Mouse (Mus musculus) kidney, postnatal 0 days (tissue): Measurements from ENCODE around the gene Stox1. TPM values are rescaled to one million over a fixed set of nuclear protein-coding genes. Genes with fewer than 3 reads are reported as not detected.

Source experiments
- ATAC-seq: fragments of 200-750 bp; cut with Nextera tagmentation; replicated peaks from 2 replicates; pipeline ENCODE4 v1.8.0; 2017; ENCODE audit warnings: low read depth, moderate number of reproducible peaks, moderate TSS enrichment, moderate library complexity; ENCODE audit not compliant: low FRiP score
- DNase-seq: peaks from one replicate; pipeline ENCODE4 v3.0.0-alpha.2; 2016; ENCODE audit warnings: low spot score
- H3K27ac ChIP-seq: fragments of 300-500 bp; sonication (generic); 2 replicates; pipeline ENCODE4 v1.5.1; 2014; ENCODE audit warnings: mild to moderate bottlenecking
- H3K27me3 ChIP-seq: fragments of 300-500 bp; sonication (generic); 2 replicates; pipeline ENCODE4 v1.6.1; 2014; ENCODE audit warnings: low read length, mixed read lengths; ENCODE audit not compliant: insufficient read depth
- H3K36me3 ChIP-seq: fragments of 300-500 bp; sonication (generic); 2 replicates; pipeline ENCODE4 v1.6.1; 2014; ENCODE audit warnings: low read length, mixed read lengths; ENCODE audit not compliant: insufficient read depth
- H3K4me1 ChIP-seq: fragments of 300-500 bp; sonication (generic); replicated peaks from 2 replicates; pipeline ENCODE4 v1.6.1; 2014; ENCODE audit warnings: antibody characterized with exemption, low read length, mixed read lengths; ENCODE audit not compliant: insufficient read depth
- H3K4me2 ChIP-seq: fragments of 300-500 bp; sonication (generic); 2 replicates; pipeline ENCODE4 v1.6.1; 2014; ENCODE audit warnings: mild to moderate bottlenecking, low read length, moderate library complexity, mixed read lengths
- H3K4me3 ChIP-seq: fragments of 300-500 bp; sonication (generic); replicated peaks from 2 replicates; pipeline ENCODE4 v1.5.1; 2014; ENCODE audit warnings: low read depth, low read length
- H3K9ac ChIP-seq: fragments of 300-500 bp; sonication (generic); 2 replicates; pipeline ENCODE4 v1.6.1; 2014; ENCODE audit warnings: low read depth, low read length
- H3K9me3 ChIP-seq: fragments of 300-500 bp; sonication (generic); replicated peaks from 2 replicates; pipeline ENCODE4 v1.6.1; 2016; ENCODE audit warnings: low read length, inconsistent platforms, mixed read lengths
- CTCF ChIP-seq: IDR thresholded peaks from 2 replicates; pipeline ENCODE4 v1.5.1; 2016; ENCODE audit warnings: antibody characterized with exemption, low read depth, mild to moderate bottlenecking, moderate library complexity
- WGBS: fragments of 180-500 bp; shearing (Covaris S2); extraction: QIAGEN DNeasy Blood & Tissue Kit; methylation state at CpG from one replicate; pipeline ENCODE4 v1.1.7; 2014; 5-methylcytosine and 5-hydroxymethylcytosine counted together
- polyA plus RNA-seq: library from polyadenylated mRNA; unstranded; fragments of >200 nt; fragmentation: Nextera tagmentation; extraction: Ambion mirVana; gene quantifications from 2 replicates; pipeline ENCODE4 v1.2.1, GENCODE M21; 2015

The Stox1 gene
- polyA plus RNA-seq, result 1.7 TPM in 2 replicates

DNA sequence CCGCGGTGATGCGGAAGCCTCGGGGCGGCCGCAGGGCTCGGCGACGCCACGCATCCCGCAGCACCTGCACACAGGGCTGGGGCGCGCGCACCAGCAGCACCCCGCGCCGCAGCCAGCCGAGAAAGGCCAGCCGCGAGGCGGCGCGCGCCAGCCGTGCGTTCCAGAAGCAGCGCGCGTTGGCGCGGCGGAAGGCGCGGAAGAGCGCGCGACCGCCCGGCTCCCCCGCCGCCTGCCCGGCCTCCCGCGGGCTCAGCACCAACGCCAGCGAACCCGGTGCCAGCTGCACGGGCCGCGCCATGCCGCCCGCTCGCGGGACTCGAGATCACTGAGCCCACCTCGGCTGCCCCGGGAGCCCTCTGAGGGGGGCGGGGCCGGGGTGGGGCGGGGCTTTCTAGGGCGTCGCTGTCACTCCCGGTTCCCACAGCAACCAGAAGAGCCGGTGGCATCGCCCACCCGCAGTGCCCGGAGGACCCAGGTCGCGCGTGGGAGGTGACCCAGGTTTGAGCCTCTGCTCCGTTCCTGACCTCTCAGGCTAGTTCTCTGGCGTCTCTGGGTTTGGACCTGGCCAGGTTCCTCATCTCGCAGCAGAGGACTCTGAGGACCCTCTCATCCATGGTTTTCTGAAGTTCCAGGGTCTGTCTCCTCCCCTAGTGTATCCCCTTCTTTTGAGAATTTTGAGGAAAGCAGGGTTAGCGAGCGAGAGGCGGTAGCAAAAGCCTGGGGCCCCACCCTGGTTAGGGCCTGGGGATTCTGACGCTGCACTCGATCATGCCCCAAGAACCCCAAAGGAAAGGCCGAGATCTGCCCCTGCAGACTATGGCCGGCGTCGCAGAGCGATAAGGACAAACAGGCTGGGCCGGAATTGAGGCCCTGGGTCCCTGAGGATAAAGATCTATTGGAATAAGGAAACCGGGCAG is at the start of gene Stox1:
Gene Stox1 (minus strand): TSS at position 358 of the 917 bp plus-strand sequence.
- TF ChIP-seq CTCF, result peak; percentile 33; the same call in 1 of the 2 replicates
- DNase-seq (peak; percentile 69), ATAC-seq (peak; percentile 82)
- Histone ChIP-seq H3K27ac (no peak within 1 kb of the TSS), H3K36me3 (no peaks in the 10 kb centered on the region), H3K9me3 (no peaks in the 10 kb centered on the region), H3K4me3 (peak within 1 kb of the TSS; percentile 82), H3K27me3 (no peaks in the 10 kb centered on the region; the same call in 1 of the 2 replicates), H3K9ac (peak within 1 kb of the TSS; percentile 65), H3K4me1 (no peaks in the 10 kb centered on the region), H3K4me2 (peak within 1 kb of the TSS; percentile 98)
- WGBS, result 1% methylated on average over 84 of the region's 85 CpGs

DNA sequence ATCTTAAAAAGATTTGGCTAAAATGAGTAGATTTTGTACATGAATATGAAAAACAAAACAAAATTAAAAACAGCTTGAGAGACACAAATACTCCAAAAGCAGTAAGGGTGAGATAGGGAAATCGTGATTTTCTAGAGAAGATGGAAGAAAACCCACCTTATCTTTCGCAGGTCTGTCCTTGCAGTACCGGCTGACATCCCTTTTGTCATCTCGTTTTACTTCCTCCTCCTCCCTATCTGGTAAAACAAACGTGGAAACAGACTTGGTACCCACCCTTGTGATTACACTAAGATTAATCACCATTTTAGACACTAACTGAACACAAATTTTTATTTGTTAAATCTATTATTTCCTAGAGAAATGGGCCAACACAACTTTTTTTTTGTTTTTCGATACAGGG is 24.9 kb upstream of the Stox1 start:
- Histone ChIP-seq H3K4me3 (no peak overlapping the region), H3K9ac (no peak overlapping the region), H3K4me2 (no peak overlapping the region), H3K4me1 (no peaks in the 10 kb centered on the region), H3K9me3 (no peaks in the 10 kb centered on the region), H3K27me3 (no peaks in the 10 kb centered on the region), H3K27ac (no peak overlapping the region), H3K36me3 (peaks cover 72% of the 10 kb centered on the region)
- 78% methylated on average over 6 of the region's 6 CpGs for WGBS
- ATAC-seq, result no peak
- DNase-seq, result no peak
- TF ChIP-seq CTCF, result no peak

DNA sequence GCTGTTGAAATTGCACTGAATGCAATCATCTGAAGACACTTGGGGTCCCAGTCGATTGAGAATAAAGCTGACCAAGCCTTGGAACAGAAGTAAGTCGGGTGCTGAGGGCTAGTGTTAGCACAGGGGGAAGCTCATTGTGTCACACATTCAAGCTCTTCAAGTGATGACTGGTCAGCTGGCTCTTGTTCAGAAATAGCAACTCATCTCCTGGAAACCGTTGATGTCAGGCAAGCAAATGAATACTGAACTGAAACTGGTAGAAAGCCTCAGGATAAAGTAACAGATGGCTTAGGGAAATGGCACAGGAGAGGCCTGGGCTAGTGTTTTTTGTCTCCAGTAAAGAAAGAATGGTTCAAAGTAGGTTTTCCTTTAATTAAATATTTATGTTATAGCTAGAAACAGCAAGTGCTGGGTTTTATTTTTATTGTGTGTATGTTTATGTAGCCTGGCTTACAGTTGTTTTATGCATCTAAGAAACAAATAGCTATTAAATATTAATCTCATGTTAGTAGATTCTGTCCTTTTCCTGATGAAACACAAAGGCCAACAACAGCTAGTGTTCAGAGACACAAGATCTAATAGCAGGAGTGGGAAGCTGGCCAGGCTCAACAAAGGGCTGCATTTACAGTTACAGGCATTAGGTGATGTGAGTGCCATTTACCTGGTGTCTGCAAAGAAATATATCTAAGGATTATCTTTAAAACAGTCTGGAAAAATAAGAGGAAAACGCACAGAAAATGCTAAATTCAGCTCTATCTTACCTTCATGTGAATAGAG is 14.2 kb upstream of the Stox1 start:
- DNase-seq, result no peak
- 90% methylated on average over 4 of the region's 4 CpGs for WGBS

DNA sequence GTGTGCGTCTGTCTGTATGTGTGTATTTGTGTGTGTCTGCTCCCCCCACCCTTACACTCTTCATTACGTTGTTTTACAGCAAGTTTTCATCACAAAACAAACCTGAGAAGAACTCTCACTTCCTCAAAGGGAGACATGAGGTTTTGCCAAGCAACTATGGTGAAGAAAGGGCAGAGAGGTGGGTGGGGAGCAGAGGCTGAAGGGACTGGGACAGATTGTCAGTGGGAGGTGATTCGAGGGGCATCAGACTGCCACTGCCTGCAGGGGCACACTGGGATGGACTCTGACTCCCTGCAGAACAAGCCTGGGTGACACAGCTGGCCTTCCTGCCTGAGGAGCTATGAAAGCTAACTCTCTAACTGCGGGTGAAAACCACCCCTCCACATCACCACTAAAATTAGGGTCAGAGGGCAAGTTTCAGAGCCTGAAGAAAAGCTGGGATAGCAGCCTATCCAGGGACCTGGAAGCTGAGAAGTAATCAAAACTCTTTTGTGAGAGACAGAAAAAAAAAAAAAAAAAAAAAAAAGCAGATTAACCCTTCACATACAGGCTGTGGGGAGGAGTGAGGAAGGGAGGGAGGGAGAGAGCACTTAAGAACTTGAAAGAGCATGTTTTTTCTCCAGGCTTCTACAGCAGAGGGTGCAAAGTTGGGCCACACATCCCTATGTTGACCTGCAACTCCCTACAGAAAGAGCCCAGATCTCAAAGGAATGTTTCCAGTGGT is 11.2 kb upstream of the Stox1 start:
- no peak for TF ChIP-seq CTCF
- Histone ChIP-seq H3K9ac (no peak overlapping the region), H3K9me3 (no peaks in the 10 kb centered on the region), H3K27me3 (no peaks in the 10 kb centered on the region), H3K4me1 (no peaks in the 10 kb centered on the region), H3K4me3 (no peak overlapping the region), H3K36me3 (peaks cover 12% of the 10 kb centered on the region), H3K4me2 (no peak overlapping the region), H3K27ac (no peak overlapping the region)
- ATAC-seq, result no peak
- 28% methylated on average over 4 of the region's 4 CpGs for WGBS
- no peak for DNase-seq

More for the DNA sequence above, 14.2 kb upstream of the Stox1 start:
- Histone ChIP-seq H3K4me3 (no peak overlapping the region), H3K4me1 (no peaks in the 10 kb centered on the region), H3K27ac (no peak overlapping the region), H3K9me3 (no peaks in the 10 kb centered on the region), H3K27me3 (no peaks in the 10 kb centered on the region), H3K36me3 (peaks cover 26% of the 10 kb centered on the region), H3K4me2 (no peak overlapping the region), H3K9ac (no peak overlapping the region)
- TF ChIP-seq CTCF, result no peak
- no peak for ATAC-seq

DNA sequence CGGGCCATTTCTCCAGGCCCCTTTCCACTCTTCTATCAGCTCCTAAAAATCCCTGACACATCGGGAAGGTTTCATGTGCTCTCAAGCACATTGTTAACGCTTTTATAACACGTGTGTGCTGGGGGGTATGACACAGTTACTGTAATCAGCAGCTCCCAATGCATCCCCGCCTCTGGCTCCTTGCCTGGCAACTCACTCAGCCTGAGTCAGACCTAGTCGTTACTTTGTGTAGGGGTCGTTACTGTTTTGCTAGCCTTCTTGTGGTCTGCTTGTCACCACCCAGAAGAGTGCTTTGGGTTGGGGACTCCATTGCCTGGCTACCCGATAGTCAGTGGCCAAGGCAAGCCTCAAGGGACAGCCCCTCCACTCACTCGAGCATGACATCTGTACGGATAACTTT is 4.9 kb upstream of the Stox1 start:
- Histone ChIP-seq H3K9me3 (no peaks in the 10 kb centered on the region), H3K27ac (no peak overlapping the region), H3K4me3 (no peak overlapping the region), H3K4me1 (no peaks in the 10 kb centered on the region), H3K4me2 (no peak overlapping the region), H3K9ac (no peak overlapping the region), H3K27me3 (no peaks in the 10 kb centered on the region), H3K36me3 (no peaks in the 10 kb centered on the region)
- ATAC-seq, result no peak
- DNase-seq, result no peak
- WGBS, result 61% methylated on average over 10 of the region's 10 CpGs
- no peak for TF ChIP-seq CTCF

DNA sequence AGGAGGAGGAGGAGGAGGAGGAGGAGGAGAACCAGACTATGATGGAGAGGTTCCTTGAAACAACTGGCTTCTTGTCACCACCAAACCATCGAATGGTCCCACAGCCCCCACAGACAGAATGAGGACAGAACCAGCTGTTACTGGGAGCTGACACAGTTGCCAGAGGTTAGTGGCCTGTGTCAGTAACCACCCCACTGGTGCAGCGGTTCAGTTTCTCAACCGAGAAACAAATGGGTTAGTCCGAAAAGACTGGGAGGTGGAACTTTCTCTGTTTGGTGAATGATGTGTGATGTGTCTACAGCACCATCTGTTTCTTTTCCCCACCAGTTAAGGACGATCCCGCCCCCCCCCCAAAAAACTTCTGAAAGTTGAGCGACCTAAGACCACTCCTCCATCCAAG is 992 bp downstream of the Stox1 start:
- ATAC-seq, result no peak
- no peak overlapping the region for H3K4me3 ChIP-seq
- DNase-seq, result no peak
- H3K36me3 ChIP-seq, result no peaks in the 10 kb centered on the region
- peak overlapping the region; percentile 98 for H3K4me2 ChIP-seq
- H3K4me1 ChIP-seq, result no peaks in the 10 kb centered on the region
- H3K27ac ChIP-seq, result no peak overlapping the region
- no peaks in the 10 kb centered on the region for H3K9me3 ChIP-seq
- TF ChIP-seq CTCF, result no peak
- 8% methylated on average over 7 of the region's 7 CpGs for WGBS
- H3K27me3 ChIP-seq, result no peaks in the 10 kb centered on the region; the same call in 1 of the 2 replicates
- H3K9ac ChIP-seq, result no peak overlapping the region
